Mouse (Mus musculus) lung, postnatal 36 days (tissue): ENCODE data around the gene Kctd12.
A peak's percentile ranks its signal among the peaks of the same experiment; 100 is the strongest.

Source experiments
- DNase-seq: peaks from one replicate; pipeline ENCODE4 v3.0.0; 2022; ENCODE audit warnings: mixed read lengths

Gene Kctd12

GRCm38 (mm10) chr14:102982627-102983540 is at the start of gene Kctd12:
Kctd12 (minus strand) TSS chr14:102982637.
- DNase-seq: peak; percentile 93

- DNase-seq: peak; percentile 26
Observed at GRCm38 (mm10) chr14:103029203-103029602, 46.8 kb upstream of the Kctd12 start.

- no peak for DNase-seq
Observed at GRCm38 (mm10) chr14:103020046-103020445, 37.6 kb upstream of the Kctd12 start.

- DNase-seq: no peak
Observed at GRCm38 (mm10) chr14:103017009-103017408, 34.6 kb upstream of the Kctd12 start.

- DNase-seq: peak; percentile 82
Observed at GRCm38 (mm10) chr14:103012563-103013150, 30.2 kb upstream of the Kctd12 start.

GRCm38 (mm10) chr14:103011782-103012181 is 29.3 kb upstream of the Kctd12 start:
- peak; percentile 55 for DNase-seq

GRCm38 (mm10) chr14:103007737-103008136 is 25.3 kb upstream of the Kctd12 start:
- DNase-seq: peak; percentile 60

- peak; percentile 90 for DNase-seq
Observed at GRCm38 (mm10) chr14:102994662-102995561, 12.5 kb upstream of the Kctd12 start.

- DNase-seq: no peak
Observed at GRCm38 (mm10) chr14:102990765-102991164, 8.3 kb upstream of the Kctd12 start.

- no peak for DNase-seq
Observed at GRCm38 (mm10) chr14:102989866-102990265, 7.4 kb upstream of the Kctd12 start.

GRCm38 (mm10) chr14:102989254-102989653 is 6.8 kb upstream of the Kctd12 start:
- no peak for DNase-seq

- DNase-seq: no peak
Observed at GRCm38 (mm10) chr14:102987626-102988025, 5.2 kb upstream of the Kctd12 start.

- no peak for DNase-seq
Observed at GRCm38 (mm10) chr14:102983686-102984085, 1.2 kb upstream of the Kctd12 start.

- no peak for DNase-seq
Observed at GRCm38 (mm10) chr14:102982016-102982626, 316 bp downstream of the Kctd12 start.

GRCm38 (mm10) chr14:102981441-102982015 is 909 bp downstream of the Kctd12 start:
- DNase-seq: peak; percentile 73

GRCm38 (mm10) chr14:102980986-102981385 is 1.5 kb downstream of the Kctd12 start:
- peak; percentile 8 for DNase-seq

- DNase-seq: peak; percentile 59
Observed at GRCm38 (mm10) chr14:102980481-102980880, 2.0 kb downstream of the Kctd12 start.

GRCm38 (mm10) chr14:102979831-102980230 is 2.6 kb downstream of the Kctd12 start:
- DNase-seq: peak; percentile 27

GRCm38 (mm10) chr14:102975865-102976264 is 6.6 kb downstream of the Kctd12 start:
- DNase-seq: peak; percentile 71

GRCm38 (mm10) chr14:102968824-102969223 is 13.6 kb downstream of the Kctd12 start:
- DNase-seq: no peak

GRCm38 (mm10) chr14:102966241-102966640 is 16.2 kb downstream of the Kctd12 start:
- no peak for DNase-seq

- DNase-seq: no peak
Observed at GRCm38 (mm10) chr14:102965841-102966240, 16.6 kb downstream of the Kctd12 start.
